Mouse (Mus musculus): ENCODE results near the gene Dnajc8. TPM values are rescaled to one million over a fixed set of nuclear protein-coding genes. Genes with fewer than 3 reads are reported as not detected.

The Dnajc8 gene
- polyA plus RNA-seq, 1 experiment from 2014 or later, result 135 TPM

Other genes with a start within 250 kb of the Dnajc8 start
- gene Rab42, start 232.2 kb upstream of the Dnajc8 start, polyA plus RNA-seq (2015; fragmentation: Nextera tagmentation; extraction: Ambion mirVana), result 3.4 and 3.5 TPM in 2 replicates
- gene Trnau1ap, start 206.0 kb upstream of the Dnajc8 start, polyA plus RNA-seq (2015; fragmentation: Nextera tagmentation; extraction: Ambion mirVana), result 69.9 and 70.3 TPM in 2 replicates
- gene Rcc1, start 181.9 kb upstream of the Dnajc8 start, polyA plus RNA-seq (2015; fragmentation: Nextera tagmentation; extraction: Ambion mirVana), result 28.2 and 45.5 TPM in 2 replicates
- gene Phactr4, start 113.1 kb upstream of the Dnajc8 start, polyA plus RNA-seq (2015; fragmentation: Nextera tagmentation; extraction: Ambion mirVana), result 6.5 and 8.5 TPM in 2 replicates
- gene Med18, start 71.6 kb upstream of the Dnajc8 start, polyA plus RNA-seq (2015; fragmentation: Nextera tagmentation; extraction: Ambion mirVana), result 13.9 and 16.9 TPM in 2 replicates
- gene Sesn2, start 25.0 kb upstream of the Dnajc8 start, polyA plus RNA-seq (2015; fragmentation: Nextera tagmentation; extraction: Ambion mirVana), result 11.9 and 14.2 TPM in 2 replicates
- 1,367 and 1,513 TPM in 2 replicates for gene Atpif1, start 1.9 kb upstream of the Dnajc8 start, polyA plus RNA-seq (2015; fragmentation: Nextera tagmentation; extraction: Ambion mirVana)
- gene Ptafr, start 28.5 kb downstream of the Dnajc8 start, polyA plus RNA-seq (2015; fragmentation: Nextera tagmentation; extraction: Ambion mirVana), result 0.65 and 1.2 TPM in 2 replicates
- 11.1 and 16.2 TPM in 2 replicates for gene Eya3, start 103.4 kb downstream of the Dnajc8 start, polyA plus RNA-seq (2015; fragmentation: Nextera tagmentation; extraction: Ambion mirVana)
- gene Xkr8, start 197.0 kb downstream of the Dnajc8 start, polyA plus RNA-seq (2015; fragmentation: Nextera tagmentation; extraction: Ambion mirVana), result 6.2 and 6.4 TPM in 2 replicates
- gene Smpdl3b, start 221.7 kb downstream of the Dnajc8 start, polyA plus RNA-seq (2015; fragmentation: Nextera tagmentation; extraction: Ambion mirVana), result 0.54 and 0.64 TPM in 2 replicates
- 35.8 and 58.8 TPM in 2 replicates for gene Rpa2, start 232.8 kb downstream of the Dnajc8 start, polyA plus RNA-seq (2015; fragmentation: Nextera tagmentation; extraction: Ambion mirVana)